8 mouse cellular contexts compared by ENCODE assay signal in genomic region chrX:103820307-103821194, GRCm38 (mm10). TPM values are rescaled to one million over a fixed set of nuclear protein-coding genes. Genes with fewer than 3 reads are reported as not detected.
DNase-seq lines count a peak whose midpoint lies in the region; ATAC-seq and TF ChIP-seq lines count a peak whose summit lies in the region.

No protein-coding gene starts in this region.

- WGBS in kidney, embryonic 16.5 days, result 29% methylated on average over 32 of the region's 35 CpGs
- WGBS in midbrain, embryonic 11.5 days, result 24% methylated on average over 35 of the region's 35 CpGs

- H3K4me1 ChIP-seq in brown adipose tissue, adult 24 weeks (ENCODE audit: control insufficient read depth, insufficient read depth, insufficient read length, low read length), result no peaks in the 10 kb centered on the region
- peaks cover 5% of the 10 kb centered on the region; the same call in 1 of the 2 replicates for H3K4me1 ChIP-seq in kidney, embryonic 16.5 days (ENCODE audit: insufficient read depth, low read length)
- H3K4me1 ChIP-seq in midbrain, embryonic 11.5 days (ENCODE audit: control insufficient read depth, insufficient read depth, low read length), result 0 out of 2 replicates have a peak, but pooled peaks cover 2% of the 10 kb centered on the region

- H3K4me2 ChIP-seq in kidney, embryonic 16.5 days (replicated peaks; ENCODE audit: low read depth, low read length), result peak overlapping the region; percentile 68
- peak overlapping the region; percentile 81 for H3K4me2 ChIP-seq in midbrain, embryonic 11.5 days

- TF ChIP-seq CTCF in layer of hippocampus, adult 2 months (conservative IDR thresholded peaks at IDR 0.05), result no peak

- H3K9me3 ChIP-seq in kidney, embryonic 16.5 days (ENCODE audit: low read length), result no peaks in the 10 kb centered on the region
- no peaks in the 10 kb centered on the region for H3K9me3 ChIP-seq in midbrain, embryonic 11.5 days (ENCODE audit: control insufficient read depth, low read length)

- H3K9ac ChIP-seq in kidney, embryonic 16.5 days (replicated peaks; ENCODE audit: low read length), result peak overlapping the region; percentile 61
- H3K9ac ChIP-seq in midbrain, embryonic 11.5 days (ENCODE audit: low read length), result peak overlapping the region; percentile 64; the same call in 1 of the 2 replicates

- peak overlapping the region; percentile 94 for H3K27ac ChIP-seq in layer of hippocampus, adult 2 months
- no peak overlapping the region; the same call in 1 of the 2 replicates for H3K27ac ChIP-seq in brown adipose tissue, adult 24 weeks (replicated peaks; ENCODE audit: low read depth, low read length)
- no peak overlapping the region for H3K27ac ChIP-seq in kidney, embryonic 16.5 days (ENCODE audit: low read length)
- no peak overlapping the region for H3K27ac ChIP-seq in midbrain, embryonic 11.5 days (ENCODE audit: low read depth, low read length)

- no peak for DNase-seq in layer of hippocampus, adult 2 months (ENCODE audit: low spot score in 2 of 2)
- no peak for DNase-seq in layer of hippocampus, postnatal 14 days (ENCODE audit: low spot score in 2 of 2)
- peak; percentile 86 for DNase-seq in midbrain, embryonic 11.5 days (ENCODE audit: low spot score, missing footprints)
- no peak for DNase-seq in natural killer cell, adult 2 months (ENCODE audit: low spot score in 2 of 2)
- no peak for DNase-seq in layer of hippocampus, adult 8-10 months (ENCODE audit: low spot score in 2 of 2)

- H3K36me3 ChIP-seq in kidney, embryonic 16.5 days (ENCODE audit: insufficient read depth, low read length), result no peaks in the 10 kb centered on the region
- no peaks in the 10 kb centered on the region for H3K36me3 ChIP-seq in midbrain, embryonic 11.5 days (ENCODE audit: control insufficient read depth, insufficient read depth, low read length)

- peak; percentile 47; the same call in 1 of the 2 replicates for ATAC-seq in granulocyte monocyte progenitor cell, adult 5-6 weeks (replicated peaks; ENCODE audit: poor library complexity, severe bottlenecking)
- ATAC-seq in kidney, embryonic 16.5 days (ENCODE audit: low FRiP score, low TSS enrichment), result no peak
- peak; percentile 30; the same call in 1 of the 2 replicates for ATAC-seq in midbrain, embryonic 11.5 days (ENCODE audit: low FRiP score)

- H3K27me3 ChIP-seq in kidney, embryonic 16.5 days (ENCODE audit: insufficient read depth, low read length), result peaks cover 45% of the 10 kb centered on the region
- H3K27me3 ChIP-seq in midbrain, embryonic 11.5 days (ENCODE audit: control insufficient read depth, insufficient read depth, low read length), result peaks cover 70% of the 10 kb centered on the region

- H3K4me3 ChIP-seq in layer of hippocampus, adult 2 months, result peak overlapping the region; percentile 67
- peak overlapping the region; percentile 86 for H3K4me3 ChIP-seq in brown adipose tissue, adult 24 weeks (ENCODE audit: insufficient read depth, low read depth, low read length)
- peak overlapping the region; percentile 53 for H3K4me3 ChIP-seq in kidney, embryonic 16.5 days (ENCODE audit: low read length)
- peak overlapping the region; percentile 46 for H3K4me3 ChIP-seq in midbrain, embryonic 11.5 days (ENCODE audit: low read depth, low read length)

RNA-seq across cellular contexts. Expression of gene Slc16a2, which starts 1.2 kb away (rescaled TPM):
- total RNA-seq in layer of hippocampus, adult 2 months (2021), result 10 to 100 TPM; 34.9 to 35.7 TPM
- total RNA-seq in layer of hippocampus, postnatal 14 days (2021), result 10 to 100 TPM; 65.9 to 76.3 TPM
- 14.2 and 24.3 TPM in 2 replicates for polyA plus RNA-seq in brown adipose tissue, adult 24 weeks (2012; ENCODE audit: insufficient read depth, insufficient read length, missing spikeins)
- total RNA-seq in granulocyte monocyte progenitor cell, adult 5-6 weeks (2014; fragmentation: Nextera tagmentation), result not detected in 2 replicates
- not detected in 2 replicates for total RNA-seq in granulocyte monocyte progenitor cell, adult 5-6 weeks (2017)
- 12.8 and 14.4 TPM in 2 replicates for polyA plus RNA-seq in kidney, embryonic 16.5 days (2015; fragmentation: Nextera tagmentation; extraction: Ambion mirVana)
- polyA plus RNA-seq in midbrain, embryonic 11.5 days (2014; fragmentation: Nextera tagmentation; extraction: Ambion mirVana), result 13.4 and 14.0 TPM in 2 replicates
- 10 to 100 TPM; 33.1 to 40.7 (median 34.1) TPM for total RNA-seq in layer of hippocampus, adult 8-10 months (2022)

Comparison
In these comparisons a context has a peak if more than half of its experiments do, and no peak if none do; other contexts are left out.
1. RNA of gene Slc16a2, which starts 1.2 kb away (total RNA-seq): 65.9 to 76.3 TPM in layer of hippocampus, postnatal 14 days, 34.9 to 35.7 TPM in layer of hippocampus, adult 2 months and 33.1 to 40.7 TPM in layer of hippocampus, adult 8-10 months; not detected in granulocyte monocyte progenitor cell, adult 5-6 weeks; every median in the first group is over 10 times any median in the second.
2. Peak in every context shown above with its lines, with median percentiles within 50 percentile points of each other: H3K4me3 ChIP-seq.